Mouse (Mus musculus): ENCODE results near the gene Ermn. TPM values are rescaled to one million over a fixed set of nuclear protein-coding genes. Genes with fewer than 3 reads are reported as not detected.

The Ermn gene
- total and polyA plus RNA-seq, 2 experiments from 2014 or later = not detected

- WGBS = 63% methylated on average over 5 of the region's 5 CpGs
- Histone ChIP-seq H3K9ac (replicated peaks; ENCODE audit: low read depth, low read length) (no peak overlapping the region), H3K27me3 (ENCODE audit: control insufficient read depth, insufficient read depth, low read length) (no peaks in the 10 kb centered on the region), H3K4me2 (ENCODE audit: low read depth, low read length) (no peak overlapping the region), H3K4me3 (ENCODE audit: low read depth, low read length) (no peak overlapping the region), H3K27ac (ENCODE audit: low read depth) (no peak overlapping the region), H3K36me3 (replicated peaks; ENCODE audit: control insufficient read depth, insufficient read depth, low read length) (no peaks in the 10 kb centered on the region), H3K4me1 (ENCODE audit: control insufficient read depth, insufficient read depth) (no peaks in the 10 kb centered on the region), H3K9me3 (replicated peaks; ENCODE audit: control insufficient read depth, low read length) (no peaks in the 10 kb centered on the region)
- DNase-seq (ENCODE audit: low spot score) (no peak), ATAC-seq (ENCODE audit: insufficient read depth, low read depth) (no peak)
- no peak for TF ChIP-seq CTCF (IDR thresholded peaks at IDR 0.05; ENCODE audit: low read depth)
Measured at GRCm38 (mm10) chr2:58007081-58007480, 45.6 kb downstream of the Ermn start.

GRCm38 (mm10) chr2:58001497-58001896, 51.2 kb downstream of the Ermn start:
- Histone ChIP-seq H3K36me3 (replicated peaks; ENCODE audit: control insufficient read depth, insufficient read depth, low read length) (no peaks in the 10 kb centered on the region), H3K27me3 (ENCODE audit: control insufficient read depth, insufficient read depth, low read length) (no peaks in the 10 kb centered on the region), H3K9me3 (replicated peaks; ENCODE audit: control insufficient read depth, low read length) (no peaks in the 10 kb centered on the region), H3K4me2 (ENCODE audit: low read depth, low read length) (no peak overlapping the region), H3K9ac (replicated peaks; ENCODE audit: low read depth, low read length) (no peak overlapping the region), H3K4me3 (ENCODE audit: low read depth, low read length) (no peak overlapping the region), H3K4me1 (ENCODE audit: control insufficient read depth, insufficient read depth) (no peaks in the 10 kb centered on the region), H3K27ac (ENCODE audit: low read depth) (no peak overlapping the region)
- DNase-seq (ENCODE audit: low spot score) (no peak), ATAC-seq (ENCODE audit: insufficient read depth, low read depth) (no peak)
- WGBS = 55% methylated on average over 3 of the region's 3 CpGs
- TF ChIP-seq CTCF (IDR thresholded peaks at IDR 0.05; ENCODE audit: low read depth) (no peak), EP300 (IDR thresholded peaks at IDR 0.05; ENCODE audit: low read depth) (no peak)

DNA sequence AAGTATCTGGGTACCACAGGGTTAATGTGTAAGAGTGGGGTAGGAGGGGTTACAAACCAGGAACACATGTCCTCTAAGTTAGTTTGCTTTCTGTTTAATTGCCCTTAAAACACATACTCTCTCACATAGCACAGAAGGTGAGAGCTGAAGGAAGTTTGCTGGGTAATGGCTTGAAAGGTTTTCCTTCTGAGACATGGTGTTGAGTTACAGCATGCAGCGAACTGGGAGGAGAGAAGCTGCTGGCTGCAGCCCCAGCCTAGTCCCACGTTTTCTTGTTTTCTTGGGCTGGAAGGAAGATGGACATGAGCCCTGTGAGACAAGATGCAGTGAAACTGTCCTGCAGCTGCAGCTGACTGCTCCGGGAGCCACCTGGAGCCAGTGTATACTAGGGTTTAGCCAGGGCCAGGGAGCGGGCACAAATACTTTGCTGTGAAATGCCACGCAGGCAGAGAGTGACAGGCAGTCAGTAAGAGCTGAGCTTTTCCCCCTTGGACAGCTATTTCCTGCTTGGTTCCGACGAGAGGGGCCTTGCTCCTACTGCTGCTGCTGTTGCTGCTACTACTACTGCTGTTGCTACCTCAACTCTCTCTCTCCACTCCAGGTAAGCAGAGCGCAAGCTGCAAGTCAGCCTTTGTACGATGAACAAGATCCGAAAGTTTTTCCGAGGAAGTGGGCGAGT, 54.8 kb downstream of the Ermn start, which contains the start of gene Galnt5:
TSS of gene Galnt5 (plus strand) at position 133 of the 679 bp plus-strand sequence.
- Histone ChIP-seq H3K27ac (ENCODE audit: low read depth) (no peak within 1 kb of the TSS), H3K4me3 (ENCODE audit: low read depth, low read length) (peak within 1 kb of the TSS; percentile 33), H3K9ac (replicated peaks; ENCODE audit: low read depth, low read length) (no peak within 1 kb of the TSS), H3K4me2 (ENCODE audit: low read depth, low read length) (peak within 1 kb of the TSS; percentile 36), H3K9me3 (replicated peaks; ENCODE audit: control insufficient read depth, low read length) (no peaks in the 10 kb centered on the region), H3K27me3 (ENCODE audit: control insufficient read depth, insufficient read depth, low read length) (no peaks in the 10 kb centered on the region), H3K4me1 (ENCODE audit: control insufficient read depth, insufficient read depth) (no peaks in the 10 kb centered on the region), H3K36me3 (replicated peaks; ENCODE audit: control insufficient read depth, insufficient read depth, low read length) (no peaks in the 10 kb centered on the region)
- 0 out of 2 replicates have a peak, but pooled peaks have one; percentile 6 for ATAC-seq (ENCODE audit: insufficient read depth, low read depth)
- DNase-seq (ENCODE audit: low spot score) = peak; percentile 20
- TF ChIP-seq CTCF (IDR thresholded peaks at IDR 0.05; ENCODE audit: low read depth) (no peak), EP300 (IDR thresholded peaks at IDR 0.05; ENCODE audit: low read depth) (no peak)
- WGBS = 33% methylated on average over 12 of the region's 12 CpGs

Other genes starting within 250 kb of the Ermn start
- 0.08 and 0.73 TPM in 2 replicates for gene Galnt5, start 55.0 kb downstream of the Ermn start, total RNA-seq (2014; rRNA removed; ENCODE audit: low replicate concordance)
- 0.27 and 0.37 TPM in 2 replicates for gene Galnt5, start 55.0 kb downstream of the Ermn start, polyA plus RNA-seq (2015; fragmentation: Nextera tagmentation; extraction: Ambion mirVana)
- gene Cytip, start 142.7 kb upstream of the Ermn start, total RNA-seq (2014; rRNA removed; ENCODE audit: low replicate concordance) = 2.4 TPM in 1 of 2 replicates, not detected in the other
- 0.27 and 0.49 TPM in 2 replicates for gene Cytip, start 142.7 kb upstream of the Ermn start, polyA plus RNA-seq (2015; fragmentation: Nextera tagmentation; extraction: Ambion mirVana)

All from heart, postnatal 0 days (tissue).